Mouse (Mus musculus) left cerebral cortex, postnatal 36 days (tissue): ENCODE results near the gene Foxn2. TPM values are rescaled to one million over a fixed set of nuclear protein-coding genes. Genes with fewer than 3 reads are reported as not detected.
"Not testable (repeated sequence)": the region's sequence is repeated elsewhere in the genome, so short reads cannot be mapped to it uniquely, and the experiment has no call there.

Source experiments
- DNase-seq, 2 experiments: peaks; one replicate each; pipeline ENCODE4 v3.0.0; 2021 to 2022; ENCODE audit warnings: low spot score in 2 of 2, mixed read lengths in 1 of 2
- intact Hi-C: fragments of 180-260 bp; cut with DNase I; formaldehyde crosslinking; loops from one replicate; pipeline ENCODE4 v1.15.1; 2025
- total RNA-seq, 2 experiments: library from RNA; stranded (reverse); gene quantifications; 2 replicates each; pipeline ENCODE4 v1.2.3; 2021

Foxn2 gene
- total RNA-seq, 2 experiments from 2014 or later, result 14.1 to 14.5 TPM

DNA sequence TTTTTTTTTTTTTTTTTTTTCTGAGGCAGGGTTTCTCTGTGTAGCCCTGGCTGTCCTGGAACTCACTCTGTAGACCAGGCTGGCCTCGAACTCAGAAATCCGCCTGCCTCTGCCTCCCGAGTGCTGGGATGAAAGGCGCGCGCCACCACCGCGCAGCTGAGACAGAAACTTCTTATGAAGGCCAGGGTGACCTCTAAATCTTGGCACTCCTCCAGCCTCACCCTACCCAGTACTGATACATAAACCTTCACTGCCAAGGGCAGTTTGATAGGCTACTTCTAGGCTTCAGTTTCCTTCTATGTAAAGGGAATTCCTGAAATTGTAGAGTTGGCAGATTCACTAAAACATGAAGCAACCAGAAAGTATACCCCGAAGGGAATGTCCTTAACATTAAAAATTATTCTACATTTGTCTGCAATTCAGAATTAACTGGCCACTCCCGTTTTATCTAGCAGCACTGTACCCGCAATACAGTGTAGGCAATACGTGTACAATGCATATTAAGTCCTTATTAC lies 918 bp upstream of the Foxn2 start:
- intact Hi-C loops, result loop anchor here (2.0 to 5.0 kb wide), 2 partner anchors 183 to 372 kb away; partner anchors contain the start of gene Fbxo11
- no peak for DNase-seq

DNA sequence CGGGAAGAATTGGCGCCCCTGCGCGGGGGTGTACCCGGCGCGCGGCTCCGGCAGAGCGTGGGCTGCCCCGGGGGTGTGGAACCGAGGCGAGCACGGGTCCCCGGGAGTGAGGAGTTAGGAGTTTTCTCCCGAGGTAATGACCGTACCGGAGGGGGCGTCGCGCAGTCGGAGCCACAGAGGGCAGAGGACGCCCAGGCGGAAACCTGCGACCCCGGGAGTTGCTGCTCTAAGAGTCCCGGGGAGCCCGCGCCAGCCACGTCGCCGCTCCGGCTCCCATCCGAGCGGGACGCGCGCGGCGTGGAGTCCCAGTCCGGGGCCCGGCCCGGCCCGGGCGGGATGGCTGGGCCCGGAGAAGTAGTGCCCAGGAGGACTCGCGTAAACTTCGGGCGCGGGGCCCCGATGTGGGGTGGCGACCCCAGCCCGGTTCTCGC lies 505 bp downstream of the Foxn2 start:
- intact Hi-C loops, result loop anchor here (2.0 to 5.0 kb wide), 2 partner anchors 184 to 374 kb away; partner anchors contain the start of gene Fbxo11
- no peak for DNase-seq

DNA sequence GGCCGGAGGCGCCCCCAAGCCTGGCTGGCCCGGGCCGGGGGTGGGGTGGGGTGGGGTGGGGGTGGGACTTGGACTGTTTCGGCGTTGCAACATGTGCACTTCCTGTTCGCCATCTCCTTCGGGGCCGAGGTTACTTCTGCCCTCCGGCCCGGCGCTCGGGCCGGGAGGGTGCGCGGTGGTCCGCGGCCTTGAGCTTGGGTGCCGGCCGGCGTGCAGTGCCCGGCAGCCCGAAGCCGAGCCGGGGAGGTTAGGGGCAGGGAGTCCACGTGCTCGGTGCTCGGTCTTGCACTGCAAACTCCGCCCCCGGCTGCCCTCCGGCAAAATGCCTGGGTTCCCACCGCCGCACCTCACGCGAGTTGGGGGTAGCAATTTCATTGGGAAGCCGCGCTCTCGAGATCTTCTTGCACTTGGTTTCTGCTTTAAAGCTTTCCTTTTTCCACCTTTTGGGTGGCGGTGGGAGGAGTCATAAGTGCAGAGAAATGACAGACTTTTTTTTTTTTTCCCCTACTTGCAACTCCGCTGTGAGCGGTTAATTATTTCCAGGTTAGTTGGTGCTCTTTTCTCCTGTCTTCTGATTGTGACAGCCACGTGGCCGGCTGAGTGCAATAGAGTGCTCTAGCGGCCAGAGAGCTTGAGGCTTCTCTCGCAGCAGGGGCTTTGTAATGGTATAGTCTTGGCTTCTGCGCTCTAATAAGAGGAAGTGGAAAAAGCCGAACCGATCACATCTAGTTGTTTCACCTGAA lies 1.1 kb downstream of the Foxn2 start:
- intact Hi-C loops, result loop anchor here (2.0 to 5.0 kb wide), 2 partner anchors 185 to 374 kb away; partner anchors contain the start of gene Fbxo11
- DNase-seq, result peak; percentile 49 to 55

DNA sequence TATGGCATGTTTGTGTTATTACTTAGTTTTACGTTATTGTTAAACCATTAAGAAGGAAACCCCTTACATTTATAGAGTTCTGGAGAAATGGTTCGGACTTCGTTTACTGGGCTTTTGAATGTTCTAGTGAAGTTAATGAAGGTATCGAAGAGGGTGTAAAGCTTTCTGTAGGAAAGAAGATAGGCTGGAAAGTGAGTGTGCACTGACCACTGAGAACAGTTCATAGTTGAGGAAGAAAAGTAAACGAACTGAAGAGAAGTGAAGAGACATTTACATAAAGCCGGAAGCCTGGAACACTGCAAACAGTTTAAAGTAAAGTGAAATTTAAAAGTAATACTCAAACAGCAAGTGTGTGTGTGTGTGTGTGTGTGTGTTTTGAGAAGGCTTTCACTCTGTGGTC lies 2.1 kb downstream of the Foxn2 start:
- DNase-seq, result no peak
- intact Hi-C loops, result loop anchor here (5.0 kb wide), 1 partner anchor 375 kb away; the partner anchor contains the start of gene Fbxo11

DNA sequence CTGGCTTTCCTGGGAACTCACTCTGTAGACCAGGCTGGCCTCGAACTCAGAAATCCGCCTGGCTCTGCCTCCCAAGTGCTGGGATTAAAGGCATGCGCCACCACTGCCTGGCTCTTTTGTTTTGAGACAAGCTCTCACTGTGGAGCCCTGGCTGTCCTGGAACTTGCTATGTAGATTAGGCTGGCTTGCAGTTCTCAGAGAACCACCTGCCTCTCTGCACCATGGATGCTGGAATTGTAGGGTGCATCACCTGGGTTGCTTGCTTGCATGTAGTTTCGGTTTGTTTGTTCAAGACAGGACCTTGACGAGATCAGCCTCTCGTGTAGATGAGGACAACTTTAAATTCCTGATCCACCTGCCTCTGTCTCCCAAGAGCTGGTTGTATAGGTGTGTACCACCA lies 2.7 kb downstream of the Foxn2 start:
- intact Hi-C loops, result loop anchor here (5.0 kb wide), 1 partner anchor 376 kb away; the partner anchor contains the start of gene Fbxo11
- DNase-seq, result no peak

DNA sequence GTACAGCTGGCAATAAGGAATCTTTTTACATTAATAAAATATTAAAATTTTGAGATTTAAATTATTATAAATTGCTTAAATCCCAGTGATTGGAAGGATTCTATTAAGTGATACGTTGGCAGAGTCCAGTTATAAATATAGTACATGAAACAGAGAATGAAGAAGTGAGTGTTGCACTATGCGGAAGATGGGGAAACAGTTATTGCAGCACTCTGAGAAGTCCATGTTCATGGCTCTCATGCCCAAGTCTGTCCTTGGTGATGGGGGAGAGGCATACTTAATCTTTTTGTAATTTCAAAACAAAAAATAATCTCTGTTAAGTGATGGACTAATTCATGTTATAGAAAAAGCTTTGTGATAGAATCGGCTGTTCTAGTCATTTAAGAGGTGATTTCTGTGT lies 17.6 kb downstream of the Foxn2 start:
- no peak for DNase-seq
- intact Hi-C loops, result no loop called here

DNA sequence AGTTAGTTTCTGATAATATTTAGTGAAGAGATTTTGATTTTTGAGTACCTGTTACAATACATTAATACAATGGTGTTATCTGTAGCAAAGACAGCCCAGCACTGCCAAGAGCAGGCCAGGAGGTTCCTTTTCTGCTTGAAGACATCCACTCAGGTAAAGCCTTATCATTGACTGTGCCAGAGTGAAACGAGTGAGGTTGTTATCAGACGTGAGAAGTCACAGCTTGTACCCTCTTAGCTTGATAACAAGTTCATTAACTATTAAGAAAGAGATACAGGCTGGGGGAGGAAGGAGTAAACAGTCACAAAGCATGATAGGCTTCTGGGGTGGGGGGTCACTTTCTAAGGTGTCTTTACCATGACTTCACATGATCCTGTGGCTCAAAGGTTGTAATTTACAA lies 19.0 kb downstream of the Foxn2 start:
- no peak for DNase-seq
- intact Hi-C loops, result no loop called here

DNA sequence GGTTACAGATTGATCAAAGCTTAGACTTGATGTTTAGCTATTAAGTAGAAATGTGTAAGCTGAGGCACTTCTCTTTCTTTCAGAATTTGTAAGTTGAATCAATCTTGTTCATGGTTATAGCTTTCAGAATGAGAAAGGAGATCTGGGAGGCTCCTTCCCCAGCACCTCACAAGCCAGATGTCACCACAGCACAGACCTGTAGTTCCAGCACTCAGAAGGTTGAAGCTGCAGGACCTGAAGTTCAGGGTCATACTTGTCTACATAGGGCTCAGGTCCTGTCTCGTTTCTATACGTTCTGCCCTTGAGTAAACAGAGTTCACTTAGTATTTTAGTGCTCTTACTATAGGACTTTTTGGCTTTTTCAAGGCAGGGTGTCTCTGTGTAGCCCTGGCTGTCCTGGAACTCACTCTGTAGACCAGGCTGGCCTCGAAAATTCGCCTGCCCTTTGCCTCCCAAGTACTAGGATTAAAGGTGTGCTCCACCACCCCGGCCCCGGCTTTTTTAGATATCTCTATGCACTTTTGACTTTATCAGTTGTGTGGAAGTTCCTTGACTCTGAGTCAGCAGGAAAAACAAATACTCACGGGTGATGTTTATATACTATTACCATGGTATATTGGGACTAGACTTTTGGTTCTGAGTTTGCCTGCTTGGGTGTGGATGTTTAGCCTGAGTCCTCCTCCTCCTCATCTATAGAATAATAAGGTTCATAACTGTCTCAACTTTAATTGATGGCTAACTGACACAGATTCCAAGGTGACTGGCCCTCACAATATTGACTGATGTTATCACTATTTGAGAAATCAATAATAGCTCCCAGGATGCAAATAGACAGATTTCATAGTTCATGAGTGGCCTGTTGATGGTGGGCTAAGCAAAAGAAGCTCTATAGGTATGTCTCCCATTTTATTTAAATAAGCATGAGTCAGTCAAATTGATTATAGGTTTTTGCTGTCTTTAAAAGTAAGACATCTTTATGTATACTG lies 19.7 kb downstream of the Foxn2 start:
- intact Hi-C loops, result no loop called here
- DNase-seq, result no peak

DNA sequence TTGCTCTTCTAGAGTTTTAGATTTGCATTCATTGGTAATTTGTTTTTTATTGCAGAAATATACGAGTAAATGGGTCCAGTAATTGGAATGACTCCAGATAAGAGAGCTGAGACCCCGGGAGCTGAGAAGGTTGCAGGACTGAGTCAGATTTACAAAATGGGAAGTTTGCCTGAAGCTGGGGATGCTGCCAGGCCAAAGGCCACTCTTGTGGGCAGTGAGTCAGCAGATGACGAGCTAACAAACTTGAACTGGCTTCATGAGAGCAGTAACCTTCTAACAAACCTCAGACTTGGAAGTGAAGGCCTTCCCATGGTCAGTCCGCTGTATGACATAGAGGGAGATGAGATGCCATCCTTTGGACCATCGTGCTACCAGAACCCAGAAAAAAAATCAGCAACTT lies 22.1 kb downstream of the Foxn2 start:
- intact Hi-C loops, result no loop called here
- DNase-seq, result no peak

DNA sequence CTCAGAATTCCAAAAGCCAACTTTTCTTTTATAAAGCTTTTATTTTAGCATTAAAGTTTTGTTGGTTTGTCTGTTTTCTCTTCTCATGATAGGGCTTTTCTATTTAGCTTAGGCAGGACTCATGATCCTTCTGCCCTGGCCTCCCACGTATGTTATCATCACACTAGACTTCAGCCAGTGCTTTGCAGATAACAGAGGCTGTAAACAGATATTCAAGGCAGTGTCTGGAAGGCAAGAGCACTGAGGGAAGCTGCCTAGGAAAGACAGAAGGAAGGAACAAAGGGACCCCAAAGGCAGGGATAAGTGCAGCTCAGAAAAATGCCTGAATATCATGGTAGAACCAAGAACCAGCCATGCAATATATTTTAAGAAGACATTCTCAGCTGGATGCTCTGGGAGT lies 26.1 kb downstream of the Foxn2 start:
- DNase-seq, result no peak
- intact Hi-C loops, result no loop called here

DNA sequence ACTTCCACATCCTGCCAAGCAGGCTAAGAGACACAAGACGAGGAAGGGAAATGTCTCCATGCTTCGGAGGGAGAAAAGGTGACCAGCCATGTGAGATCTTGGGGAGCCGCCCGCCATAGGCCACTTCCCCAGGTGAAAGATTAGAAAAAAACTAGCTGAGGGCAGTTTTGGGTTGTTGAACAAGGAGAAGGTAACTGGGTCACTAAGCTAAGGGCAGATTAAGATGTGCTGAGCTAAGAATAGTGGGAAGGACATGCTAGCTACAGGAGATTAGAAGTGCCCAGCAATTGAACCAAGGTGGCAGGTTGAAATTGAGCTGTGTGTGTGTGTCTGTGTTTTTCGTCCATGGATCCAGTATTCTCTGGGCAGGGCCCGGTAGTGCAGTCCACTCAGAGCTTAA lies 27.2 kb downstream of the Foxn2 start:
- DNase-seq, result no peak
- intact Hi-C loops, result no loop called here

DNA sequence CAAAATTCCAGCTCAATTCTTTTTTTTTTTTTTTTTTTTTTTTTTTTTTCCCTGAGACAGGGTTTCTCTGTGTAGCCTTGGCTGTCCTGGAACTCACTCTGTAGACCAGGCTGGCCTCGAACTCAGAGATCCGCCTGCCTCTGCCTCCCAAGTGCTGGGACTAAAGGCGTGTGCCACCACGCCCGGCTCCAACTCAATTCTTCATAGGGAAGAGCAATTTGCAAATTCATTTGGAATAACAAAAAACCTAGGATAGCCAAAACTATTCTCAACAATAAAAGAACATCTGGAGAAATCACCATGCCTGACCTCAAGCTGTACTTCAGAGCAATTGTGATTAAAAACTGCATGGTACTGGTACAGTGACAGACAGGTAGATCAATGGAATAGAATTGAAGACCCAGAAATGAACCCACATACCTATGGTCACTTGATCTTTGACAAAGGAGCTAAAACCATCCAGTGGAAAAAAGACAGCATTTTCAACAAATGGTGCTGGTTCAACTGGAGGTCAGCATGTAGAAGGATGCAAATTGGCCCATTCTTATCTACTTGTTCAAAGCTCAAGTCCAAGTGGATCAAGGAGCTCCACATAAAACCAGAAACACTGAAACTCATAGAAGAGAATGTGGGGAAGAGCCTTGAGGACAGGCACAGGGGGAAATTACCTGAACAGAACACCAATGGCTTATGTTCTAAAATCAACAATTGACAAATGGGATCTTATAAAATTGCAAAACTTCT lies 28.3 kb downstream of the Foxn2 start:
- intact Hi-C loops, DNase-seq: not testable (repeated sequence)

DNA sequence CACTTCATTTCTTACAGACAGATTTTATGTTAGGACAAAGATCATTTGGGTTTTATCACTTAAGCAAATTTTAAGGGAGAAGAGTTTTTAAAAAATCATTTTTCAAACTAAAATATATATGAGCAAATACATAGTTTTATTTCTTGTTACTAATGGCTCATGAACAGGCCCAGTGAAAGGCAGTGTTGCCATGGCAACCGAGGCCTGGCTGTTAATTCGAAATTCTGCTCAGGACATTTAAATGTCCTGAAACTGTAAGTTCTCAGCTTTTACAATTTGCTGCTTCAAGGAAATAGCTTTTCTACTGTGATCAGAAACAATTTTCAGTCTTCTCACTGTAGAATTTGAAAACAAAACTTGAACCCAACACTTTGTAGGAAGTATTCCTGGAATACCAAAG lies 33.3 kb downstream of the Foxn2 start:
- intact Hi-C loops, result no loop called here
- no peak for DNase-seq

DNA sequence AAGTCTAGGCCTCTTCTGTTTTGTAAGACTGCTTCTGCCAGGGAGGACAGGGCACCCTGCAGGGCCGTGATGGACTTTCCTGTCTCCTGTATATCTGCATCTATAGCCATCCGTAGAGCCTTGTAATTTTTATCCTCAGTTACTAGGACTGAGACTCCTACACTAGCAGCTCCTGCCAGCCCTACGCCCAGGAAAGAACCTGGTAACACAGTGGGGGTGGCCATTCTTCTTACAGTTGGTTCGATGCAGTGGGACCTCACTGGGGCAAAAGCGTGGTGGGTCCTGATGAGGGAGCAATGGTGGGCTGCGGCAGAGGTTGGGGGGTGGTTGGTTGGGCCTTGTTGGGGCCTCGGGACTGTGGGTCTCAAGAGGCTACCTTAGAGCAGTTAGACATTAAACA lies 36.7 kb downstream of the Foxn2 start:
- intact Hi-C loops, result no loop called here
- DNase-seq, result no peak

DNA sequence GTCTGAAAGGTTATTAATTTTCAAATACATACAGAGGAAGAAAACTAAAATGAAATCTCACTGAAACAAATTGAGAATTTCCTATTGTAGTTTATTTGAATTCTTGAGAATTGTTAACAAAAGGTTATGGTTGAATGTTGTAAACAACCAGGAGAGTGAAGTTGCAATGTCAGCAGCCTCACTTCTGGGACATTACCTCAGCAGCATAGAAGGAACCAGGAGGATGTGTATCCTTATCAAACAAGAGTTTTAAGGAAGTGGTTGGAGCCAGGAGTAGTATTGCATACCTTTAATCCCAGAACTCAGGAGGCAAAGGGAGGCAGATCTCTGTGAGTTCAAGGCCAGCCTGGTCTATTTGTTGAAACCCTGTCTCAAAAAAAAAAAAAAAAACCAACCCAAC lies 37.2 kb downstream of the Foxn2 start:
- no peak for DNase-seq
- intact Hi-C loops, result no loop called here

DNA sequence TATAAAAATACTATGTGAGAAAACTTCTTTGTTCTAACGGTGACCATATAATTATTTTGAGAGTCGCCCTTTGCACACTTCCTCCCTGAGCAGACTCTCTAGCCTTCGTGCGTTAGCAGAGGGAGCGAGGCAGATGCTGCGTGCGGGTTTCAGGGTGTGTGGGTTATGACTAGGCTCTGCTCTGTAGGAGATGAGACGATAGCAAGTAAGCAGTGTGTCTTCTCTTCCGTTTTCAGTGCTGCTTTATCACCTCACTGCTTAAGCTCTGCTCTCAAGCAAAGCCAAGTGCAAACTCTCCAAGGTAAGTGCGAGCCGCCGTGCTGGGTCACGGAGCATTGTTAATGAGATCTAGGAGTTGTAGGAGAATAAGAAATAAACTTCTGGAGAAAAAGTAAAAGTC lies 38.5 kb downstream of the Foxn2 start:
- no peak for DNase-seq
- intact Hi-C loops, result no loop called here

DNA sequence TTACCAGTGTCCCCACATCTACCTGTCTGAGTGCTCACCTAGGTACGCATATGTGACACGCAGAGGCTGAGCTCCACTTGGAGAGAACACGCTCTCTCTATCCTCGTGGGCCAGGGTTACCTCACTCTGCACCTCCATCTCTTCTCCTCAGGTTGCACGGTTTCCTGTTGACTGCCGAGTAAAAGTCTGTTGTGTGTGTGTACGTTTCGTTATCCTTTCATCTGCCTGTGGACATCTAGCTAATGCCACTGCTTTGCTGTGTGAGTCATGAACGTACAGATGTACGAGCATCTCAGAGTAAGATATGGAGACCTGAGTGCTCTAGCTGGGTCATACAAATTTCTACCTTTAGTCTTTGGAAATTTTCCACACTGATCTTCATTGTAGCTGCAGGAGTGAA lies 39.9 kb downstream of the Foxn2 start:
- intact Hi-C loops, result no loop called here

DNA sequence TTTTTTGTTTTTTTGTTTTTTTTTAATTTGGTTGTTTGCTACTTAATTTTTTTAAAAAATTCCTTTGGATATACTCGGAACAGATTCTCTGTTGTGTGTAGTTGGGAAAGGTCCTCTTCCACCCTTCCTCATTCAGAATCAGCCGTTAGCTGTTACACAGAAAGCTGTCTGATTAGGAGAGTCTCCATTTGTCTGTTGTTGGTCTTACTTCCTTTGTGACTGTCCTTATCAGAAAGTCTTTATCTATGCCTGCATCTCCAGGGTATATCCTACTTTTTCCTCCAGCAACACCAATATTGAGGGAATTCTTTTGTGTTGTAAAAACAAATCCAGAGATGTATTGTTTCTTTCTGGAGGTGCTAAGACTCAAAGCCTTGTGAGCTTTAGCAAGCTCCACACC lies 40.6 kb downstream of the Foxn2 start:
- intact Hi-C loops, result no loop called here
- no peak for DNase-seq

More for the DNA sequence above, 39.9 kb downstream of the Foxn2 start:
- DNase-seq, result no peak

DNA sequence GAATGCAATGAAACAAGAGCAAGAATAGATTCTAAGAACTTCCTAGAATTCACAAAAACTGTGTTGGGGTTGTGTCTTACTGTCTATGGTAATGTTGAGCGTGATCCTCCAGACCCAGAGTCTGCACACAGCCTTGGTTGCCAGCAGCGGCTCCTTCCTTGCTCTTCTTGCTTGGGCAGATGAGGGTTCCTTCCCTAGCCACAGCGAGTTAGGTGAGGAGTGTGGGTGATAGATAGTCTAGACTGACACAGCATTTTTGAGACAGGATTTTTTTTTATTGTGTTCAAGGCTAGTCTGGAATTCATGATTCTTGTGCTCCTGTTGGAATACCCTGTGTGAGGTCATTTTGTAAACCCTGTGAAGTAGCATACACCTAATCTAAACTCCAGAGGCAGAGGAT lies 41.1 kb downstream of the Foxn2 start:
- no peak for DNase-seq
- intact Hi-C loops, result no loop called here

DNA sequence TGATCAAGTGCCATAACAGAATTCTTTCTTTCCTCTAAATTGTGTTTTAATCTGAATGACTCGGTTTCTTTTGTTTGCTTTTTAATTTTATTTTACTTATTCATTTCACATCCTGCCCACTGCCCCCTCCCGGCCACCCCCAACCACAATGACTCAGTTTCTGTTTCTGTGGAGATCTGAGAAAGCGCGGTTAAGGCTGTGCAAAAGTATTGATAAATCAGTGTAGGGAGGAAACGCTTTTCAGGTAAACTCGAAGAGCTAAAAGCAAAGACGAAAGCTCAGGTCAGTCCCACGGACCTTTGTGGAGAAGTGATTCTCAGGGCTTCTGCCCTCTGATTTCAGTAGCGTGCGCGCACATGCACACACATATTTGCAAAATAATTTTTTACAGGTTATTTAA lies 44.0 kb downstream of the Foxn2 start:
- intact Hi-C loops, result no loop called here
- no peak for DNase-seq
